Mouse (Mus musculus) gastrocnemius, postnatal 36 days (tissue): Measurements from ENCODE around the gene Vamp3. TPM values are rescaled to one million over a fixed set of nuclear protein-coding genes. Genes with fewer than 3 reads are reported as not detected.
"Not testable (repeated sequence)": the region's sequence is repeated elsewhere in the genome, so short reads cannot be mapped to it uniquely, and the experiment has no call there.

Source experiments
- DNase-seq, 2 experiments: peaks; one replicate each; pipeline ENCODE4 v3.0.0; 2022
- intact Hi-C: fragments of 180-260 bp; cut with DNase I; formaldehyde crosslinking; loops from one replicate; pipeline ENCODE4 v1.15.1; 2025
- total RNA-seq, 2 experiments: library from RNA; stranded (reverse); gene quantifications; 2 replicates each; pipeline ENCODE4 v1.2.3; 2021

Vamp3 gene
- total RNA-seq, 2 experiments from 2014 or later = 48.7 to 49.6 TPM

GRCm38 (mm10) chr4:151046524-151046923 lies 11.2 kb downstream of the Vamp3 start:
- intact Hi-C loops = no loop called here
- DNase-seq = no peak

DNA sequence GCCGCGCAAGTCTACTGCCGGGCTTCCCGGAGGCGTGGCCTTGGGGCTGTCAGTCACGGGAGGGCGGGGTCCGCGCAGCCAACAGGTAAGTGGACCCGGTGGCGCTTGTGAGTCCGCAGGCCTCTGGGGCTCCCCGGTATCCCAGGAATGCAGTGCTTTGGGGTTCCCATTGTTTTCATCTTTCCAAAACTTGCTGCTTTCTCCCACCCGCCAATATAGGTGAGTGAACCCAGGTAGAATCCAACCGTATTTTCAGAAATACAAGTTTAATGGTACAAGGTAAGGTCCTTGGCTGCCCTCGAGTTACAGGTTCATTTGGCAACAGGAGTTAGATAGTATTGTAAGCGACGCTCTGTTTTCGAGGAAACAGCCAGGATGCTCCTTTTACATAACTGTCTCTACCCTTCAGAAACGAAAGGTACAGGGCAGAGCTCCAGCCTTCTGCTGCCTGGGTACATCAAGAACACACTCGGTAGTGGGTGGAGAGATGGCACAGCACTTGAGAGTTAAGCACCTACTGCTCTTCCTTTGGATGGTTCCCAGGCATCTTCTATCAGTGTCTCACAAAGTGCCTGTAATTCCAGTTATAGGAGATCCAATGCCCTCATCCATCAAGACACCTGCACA lies 12.7 kb downstream of the Vamp3 start:
- DNase-seq = no peak
- intact Hi-C loops = no loop called here

- DNase-seq = peak; percentile 98 to 99
- intact Hi-C loops = no loop called here
These were observed 13.5 kb downstream of the Vamp3 start, which contains the start of gene Per3 for GRCm38 (mm10) chr4:151044037-151044943. Gene Per3 (minus strand): TSS chr4:151044665.

- no peak for DNase-seq
- intact Hi-C loops = no loop called here
These were observed 14.5 kb downstream of the Vamp3 start for GRCm38 (mm10) chr4:151043281-151043680.

DNA sequence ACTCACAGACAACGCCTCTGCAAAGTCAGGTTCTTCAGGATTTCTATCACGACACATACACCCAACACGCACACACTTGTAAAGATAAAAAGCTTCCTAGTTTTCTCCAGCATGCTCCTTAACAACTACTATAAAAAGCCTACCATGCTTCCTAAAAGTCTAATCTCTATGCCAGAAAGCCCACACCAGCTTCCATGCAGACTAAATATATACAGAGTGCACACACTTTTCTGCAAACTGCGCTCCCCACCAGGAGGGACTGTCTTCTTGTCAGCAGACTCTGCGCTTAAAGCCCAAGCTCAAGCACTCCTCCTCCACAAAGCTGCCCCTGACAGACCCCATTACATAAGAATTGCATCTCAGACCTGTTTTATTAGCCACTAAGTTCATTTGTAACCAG lies 16.3 kb downstream of the Vamp3 start:
- intact Hi-C loops = no loop called here
- DNase-seq = no peak

DNA sequence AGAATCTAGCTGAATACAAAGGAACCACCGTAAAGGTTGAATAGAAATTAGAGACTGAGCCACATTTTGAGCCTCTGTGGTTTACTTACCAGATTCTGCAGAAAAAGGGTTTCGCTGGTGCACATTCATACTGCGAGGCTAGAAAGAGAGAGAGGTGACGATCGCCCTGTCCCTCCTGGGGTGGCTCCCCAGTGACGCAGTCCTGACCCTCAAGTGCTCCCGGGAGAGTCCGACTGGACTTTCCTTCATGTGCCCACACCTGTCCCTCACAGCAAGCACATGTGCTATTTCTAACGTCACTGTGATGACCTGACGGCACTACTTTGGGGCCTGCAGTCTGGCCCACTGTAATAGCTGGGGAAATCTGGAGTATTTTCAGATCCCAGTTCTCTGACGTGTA lies 20.0 kb downstream of the Vamp3 start:
- DNase-seq = no peak
- intact Hi-C loops = loop anchor here (5.0 kb wide), 1 partner anchor 70 kb away; no protein-coding TSS in a partner anchor

GRCm38 (mm10) chr4:151036521-151036920 lies 21.2 kb downstream of the Vamp3 start:
- no peak for DNase-seq
- intact Hi-C loops = loop anchor here (5.0 kb wide), 1 partner anchor 69 kb away; no protein-coding TSS in a partner anchor

DNA sequence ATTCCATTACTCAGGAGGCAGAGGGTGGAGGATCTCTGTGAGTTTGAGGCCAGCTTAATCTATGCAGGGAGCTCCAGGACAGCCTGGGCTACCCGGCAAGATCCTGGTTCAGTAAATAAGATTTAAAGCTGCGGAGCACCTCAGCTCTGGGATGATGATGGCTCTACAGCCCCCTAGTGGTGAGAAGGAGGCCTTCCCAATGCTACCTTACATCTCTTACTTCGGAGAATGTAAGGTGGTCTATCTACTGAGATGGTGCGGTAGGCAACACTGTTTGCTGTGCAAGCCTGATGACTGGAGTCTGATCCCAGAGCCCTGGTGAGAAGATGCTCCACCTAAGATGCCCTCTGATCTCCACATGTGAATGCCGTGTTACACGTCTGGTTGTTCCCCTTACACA lies 30.8 kb downstream of the Vamp3 start:
- no peak for DNase-seq
- intact Hi-C loops = no loop called here

DNA sequence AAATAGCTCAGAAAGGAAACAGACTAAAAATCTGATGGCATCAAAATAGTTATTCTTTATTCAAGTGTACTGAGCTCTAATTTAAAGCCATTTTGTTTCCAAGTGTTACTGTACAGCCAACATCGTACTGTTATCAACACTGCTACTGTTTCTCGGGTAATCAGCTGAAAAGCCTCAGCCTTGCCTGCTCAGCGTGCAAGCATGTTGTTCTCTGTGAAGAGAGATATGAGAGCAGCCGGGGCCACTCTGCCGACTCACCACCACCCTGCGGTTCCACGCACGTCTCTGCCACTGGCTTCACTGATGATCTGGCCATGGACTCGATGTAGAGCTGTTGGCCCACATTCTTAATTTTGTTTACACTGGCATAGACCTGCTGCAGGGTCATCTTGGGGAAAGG lies 33.6 kb downstream of the Vamp3 start:
- DNase-seq = no peak

DNA sequence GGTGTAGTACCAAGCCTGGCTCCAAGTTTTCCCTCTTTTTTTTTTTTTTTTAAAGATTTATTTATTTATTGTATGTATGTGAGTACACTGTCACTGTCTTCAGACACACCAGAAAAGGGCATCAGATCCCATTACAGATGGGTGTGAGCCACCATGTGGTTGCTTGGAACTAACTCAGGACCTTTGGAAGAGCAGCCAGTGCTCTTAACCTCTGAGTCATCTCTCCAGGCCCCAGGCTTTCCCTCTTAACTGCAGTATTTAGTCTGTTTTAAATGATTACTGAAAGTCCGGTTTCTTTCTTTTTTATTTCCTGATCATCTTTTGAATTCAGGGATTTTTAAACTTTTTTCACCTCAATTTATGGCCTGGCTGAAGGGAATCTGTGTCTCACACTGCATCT lies 40.4 kb downstream of the Vamp3 start:
- intact Hi-C loops, DNase-seq: not testable (repeated sequence)

More for the DNA sequence above, 33.6 kb downstream of the Vamp3 start:
- intact Hi-C loops = no loop called here

- DNase-seq = no peak
- intact Hi-C loops = no loop called here
These were observed 41.8 kb downstream of the Vamp3 start for GRCm38 (mm10) chr4:151015946-151016345.

GRCm38 (mm10) chr4:151010316-151010715 lies 47.4 kb downstream of the Vamp3 start:
- intact Hi-C loops = no loop called here
- DNase-seq = no peak

DNA sequence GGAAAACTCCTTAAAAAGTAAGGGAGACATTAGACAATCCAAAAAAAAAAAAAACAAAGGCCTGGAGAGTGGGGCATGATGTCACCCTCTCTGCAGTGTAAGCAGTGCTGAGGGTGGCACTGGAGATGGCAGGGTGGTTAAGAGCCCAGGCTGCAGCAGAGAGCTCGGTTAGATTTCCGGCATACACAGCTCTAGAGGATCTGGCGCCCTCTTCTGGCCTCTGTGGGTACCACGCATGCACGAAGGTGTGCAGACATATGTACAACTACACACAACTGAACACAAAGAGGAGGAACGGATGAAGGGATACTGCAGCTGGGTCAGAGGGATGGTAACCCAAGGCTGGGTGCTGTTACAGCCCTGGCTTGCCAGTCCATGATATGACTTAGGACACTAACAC lies 50.8 kb downstream of the Vamp3 start:
- DNase-seq = no peak
- intact Hi-C loops = no loop called here

- DNase-seq = no peak
- intact Hi-C loops = no loop called here
These were observed 52.0 kb downstream of the Vamp3 start for GRCm38 (mm10) chr4:151005656-151006318.

GRCm38 (mm10) chr4:151001397-151001796 lies 56.4 kb downstream of the Vamp3 start:
- DNase-seq = no peak
- intact Hi-C loops = no loop called here

- DNase-seq = no peak
- intact Hi-C loops = no loop called here
These were observed 59.1 kb downstream of the Vamp3 start for GRCm38 (mm10) chr4:150998626-150999025.

Other genes starting within 250 kb of the Vamp3 start
- gene Errfi1, start 204.0 kb downstream of the Vamp3 start, total RNA-seq = 10 to 100 TPM; 18.2 to 29.9 TPM
- 100 to 1,000 TPM; 795 to 846 TPM for gene Park7, start 143.5 kb downstream of the Vamp3 start, total RNA-seq
- under 1 TPM in 1 of 2 experiments, not detected in 1; 0.30 TPM for gene Tnfrsf9, start 143.4 kb downstream of the Vamp3 start, total RNA-seq
- gene Uts2, start 60.9 kb downstream of the Vamp3 start, total RNA-seq = not detected
- gene Per3, start 13.3 kb downstream of the Vamp3 start, total RNA-seq = 10 to 100 TPM in 1 of 2 experiments, 1 to 10 TPM in 1; 7.9 to 12.9 TPM
- not detected for gene Gm13090, start 31.6 kb upstream of the Vamp3 start, total RNA-seq